Mouse (Mus musculus) hindbrain, embryonic 16.5 days (tissue): ENCODE results near the gene Dusp13. TPM values are rescaled to one million over a fixed set of nuclear protein-coding genes. Genes with fewer than 3 reads are reported as not detected.

Source experiments
- ATAC-seq: fragments of 200-750 bp; cut with Nextera tagmentation; 2 replicates; pipeline ENCODE4 v1.8.0; 2017; ENCODE audit warnings: moderate TSS enrichment, moderate library complexity
- H3K27ac ChIP-seq: fragments of 300-500 bp; sonication (generic); 2 replicates; pipeline ENCODE4 v1.5.1; 2014; ENCODE audit warnings: low read depth, mild to moderate bottlenecking, control low read depth, low read length, moderate library complexity
- H3K27me3 ChIP-seq: fragments of 300-500 bp; sonication (generic); replicated peaks from 2 replicates; pipeline ENCODE4 v1.6.1; 2014; ENCODE audit warnings: low read length; ENCODE audit not compliant: control insufficient read depth, insufficient read depth
- H3K36me3 ChIP-seq: fragments of 300-500 bp; sonication (generic); 2 replicates; pipeline ENCODE4 v1.6.1; 2014; ENCODE audit warnings: mild to moderate bottlenecking, low read length, moderate library complexity, mixed read lengths; ENCODE audit not compliant: control insufficient read depth, insufficient read depth
- H3K4me1 ChIP-seq: fragments of 300-500 bp; sonication (generic); 2 replicates; pipeline ENCODE4 v1.6.1; 2014; ENCODE audit warnings: low read depth, low read length; ENCODE audit not compliant: control insufficient read depth, insufficient read depth
- H3K4me2 ChIP-seq: fragments of 300-500 bp; sonication (generic); 2 replicates; pipeline ENCODE4 v1.6.1; 2014; ENCODE audit warnings: mild to moderate bottlenecking, low read length, control low read depth, moderate library complexity
- H3K4me3 ChIP-seq: fragments of 300-500 bp; sonication (generic); 2 replicates; pipeline ENCODE4 v1.5.1; 2014; ENCODE audit warnings: mild to moderate bottlenecking, low read length, control low read depth, moderate library complexity
- H3K9ac ChIP-seq: fragments of 300-500 bp; sonication (generic); 2 replicates; pipeline ENCODE4 v1.6.1; 2014; ENCODE audit warnings: low read depth, mild to moderate bottlenecking, control low read depth, low read length, moderate library complexity
- H3K9me3 ChIP-seq: fragments of 300-500 bp; sonication (generic); 2 replicates; pipeline ENCODE4 v1.6.1; 2014; ENCODE audit warnings: mild to moderate bottlenecking, low read length, moderate library complexity; ENCODE audit not compliant: control insufficient read depth
- WGBS: fragments of 180-500 bp; shearing (Covaris S2); extraction: QIAGEN DNeasy Blood & Tissue Kit; methylation state at CpG from one replicate; pipeline ENCODE4 v1.1.7; 2014; 5-methylcytosine and 5-hydroxymethylcytosine counted together
- polyA plus RNA-seq: library from polyadenylated mRNA; unstranded; fragments of >200 nt; fragmentation: Nextera tagmentation; extraction: Ambion mirVana; gene quantifications from 2 replicates; pipeline ENCODE4 v1.2.1, GENCODE M21; 2015

The Dusp13 gene
- polyA plus RNA-seq, 1 experiment from 2014 or later: not detected

DNA sequence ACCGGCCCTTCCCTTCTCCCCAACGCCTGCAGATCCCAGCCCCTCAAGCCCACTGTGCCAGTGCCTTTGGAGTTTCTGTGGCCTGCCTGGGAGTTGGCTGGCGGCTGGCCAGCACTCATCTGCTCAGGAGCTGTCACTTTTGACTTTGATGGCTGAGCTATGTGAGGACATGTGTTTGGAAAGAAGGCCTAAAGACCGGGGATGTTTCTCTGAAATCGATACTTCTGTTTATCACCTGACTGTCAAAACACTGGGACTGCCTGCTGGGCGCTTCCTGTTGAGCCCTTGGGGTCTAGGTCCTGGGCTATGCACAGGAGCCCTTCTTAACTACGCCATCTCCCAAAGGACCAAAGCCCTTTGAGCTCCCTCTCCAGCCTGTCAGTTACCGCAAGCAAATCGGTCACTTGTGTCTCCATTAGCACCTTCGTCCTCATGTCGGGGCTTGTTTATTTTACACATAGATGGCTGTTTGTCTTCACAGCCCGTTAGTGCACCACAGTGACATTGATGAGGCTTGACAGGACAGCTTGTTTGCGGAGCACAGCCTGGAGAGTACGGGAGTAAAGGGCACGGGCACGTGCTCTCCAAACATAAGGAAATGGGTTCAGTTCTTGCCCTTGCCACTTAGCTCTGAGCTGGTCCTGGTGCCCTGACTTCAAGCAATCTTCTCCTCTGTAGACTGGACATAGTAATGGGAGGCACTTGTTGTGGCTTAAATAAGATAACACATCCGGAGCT lies 31.2 kb downstream of the Dusp13 start:
- Histone ChIP-seq H3K4me1 (no peaks in the 10 kb centered on the region), H3K4me3 (no peak overlapping the region), H3K27me3 (no peaks in the 10 kb centered on the region), H3K9me3 (no peaks in the 10 kb centered on the region), H3K27ac (no peak overlapping the region), H3K9ac (no peak overlapping the region), H3K36me3 (no peaks in the 10 kb centered on the region), H3K4me2 (no peak overlapping the region)
- WGBS: 46% methylated on average over 17 of the region's 17 CpGs
- ATAC-seq: no peak

GRCm38 (mm10) chr14:21714486-21714885 lies 36.5 kb downstream of the Dusp13 start, which contains the start of gene Dupd1:
TSS of gene Dupd1 (minus strand) at chr14:21714576.
- Histone ChIP-seq H3K4me3 (no peak within 1 kb of the TSS), H3K27me3 (no peaks in the 10 kb centered on the region), H3K36me3 (no peaks in the 10 kb centered on the region), H3K9ac (no peak within 1 kb of the TSS), H3K4me2 (no peak within 1 kb of the TSS), H3K9me3 (no peaks in the 10 kb centered on the region), H3K4me1 (no peaks in the 10 kb centered on the region), H3K27ac (no peak within 1 kb of the TSS)
- no peak for ATAC-seq
- 63% methylated on average over 5 of the region's 5 CpGs for WGBS

DNA sequence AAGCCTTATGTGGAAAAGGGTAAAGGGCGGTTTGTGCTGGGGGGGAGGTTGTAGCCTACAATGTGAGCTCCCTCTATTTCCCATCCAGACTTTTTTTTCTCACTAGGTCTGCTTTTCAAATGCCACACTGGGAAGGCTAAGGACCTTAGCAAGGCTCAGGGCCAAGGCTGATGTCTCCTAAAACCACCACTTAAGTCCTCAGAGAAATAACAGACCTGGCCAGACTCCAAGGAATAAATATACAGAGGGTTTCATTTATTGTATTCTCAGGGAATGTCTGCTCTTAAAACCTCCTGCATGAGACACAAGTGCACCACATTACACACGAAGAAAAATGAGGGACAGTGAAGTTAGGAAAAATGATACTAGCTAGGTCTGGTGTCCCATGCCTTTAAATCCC lies 39.8 kb downstream of the Dusp13 start:
- no peak overlapping the region for H3K27ac ChIP-seq
- no peaks in the 10 kb centered on the region for H3K27me3 ChIP-seq
- H3K4me3 ChIP-seq: no peak overlapping the region
- 79% methylated on average over 2 of the region's 2 CpGs for WGBS
- H3K4me1 ChIP-seq: peaks cover 7% of the 10 kb centered on the region; the same call in 1 of the 2 replicates
- H3K4me2 ChIP-seq: no peak overlapping the region
- no peak overlapping the region for H3K9ac ChIP-seq
- no peak for ATAC-seq
- no peaks in the 10 kb centered on the region for H3K36me3 ChIP-seq
- H3K9me3 ChIP-seq: no peaks in the 10 kb centered on the region

GRCm38 (mm10) chr14:21709545-21709944 lies 41.4 kb downstream of the Dusp13 start:
- Histone ChIP-seq H3K27ac (no peak overlapping the region), H3K9me3 (no peaks in the 10 kb centered on the region), H3K27me3 (no peaks in the 10 kb centered on the region), H3K4me3 (no peak overlapping the region), H3K4me2 (no peak overlapping the region), H3K9ac (no peak overlapping the region), H3K36me3 (no peaks in the 10 kb centered on the region), H3K4me1 (peaks cover 7% of the 10 kb centered on the region; the same call in 1 of the 2 replicates)
- no peak for ATAC-seq
- WGBS: 62% methylated on average over 2 of the region's 2 CpGs

DNA sequence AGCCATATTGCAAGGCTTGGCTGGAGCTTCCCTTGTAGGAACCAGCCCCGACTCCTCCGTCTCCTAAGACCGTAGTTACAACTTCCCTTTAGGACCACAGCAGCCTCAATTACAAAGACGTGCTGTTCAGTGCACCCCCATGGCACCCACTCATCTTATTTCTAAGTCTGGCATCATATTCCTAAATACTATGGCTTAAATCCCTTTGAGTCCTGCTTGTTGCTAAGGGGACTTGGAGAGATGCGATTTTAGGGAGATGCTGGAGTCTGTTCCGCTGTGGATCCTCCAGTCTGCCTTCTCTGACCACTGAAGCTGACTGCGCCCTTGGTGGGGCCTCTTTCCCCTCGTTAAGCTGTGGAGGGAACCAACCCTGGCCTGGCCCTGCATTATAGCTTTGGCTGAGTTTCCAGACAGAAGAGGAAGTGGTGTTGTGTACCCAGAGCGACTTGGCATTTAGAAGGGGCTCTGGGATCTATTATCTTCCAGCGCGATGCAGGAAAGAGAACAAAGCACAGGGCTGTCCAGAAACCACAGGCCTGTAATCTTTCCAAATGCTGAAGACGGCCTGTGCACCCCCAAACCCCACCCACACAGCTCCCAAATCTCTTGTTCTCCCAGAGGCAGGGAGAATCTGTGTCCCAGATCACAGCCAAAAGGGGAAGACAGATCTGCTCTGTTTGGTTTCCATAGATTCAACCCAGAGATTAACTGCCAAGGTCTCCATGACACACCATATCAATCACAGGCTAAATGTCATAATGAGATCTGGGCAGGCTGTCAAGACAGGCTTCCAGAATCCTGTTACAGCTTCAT lies 44.0 kb downstream of the Dusp13 start:
- no peak overlapping the region for H3K4me2 ChIP-seq
- no peaks in the 10 kb centered on the region for H3K27me3 ChIP-seq
- no peak overlapping the region for H3K4me3 ChIP-seq
- peaks cover 7% of the 10 kb centered on the region; the same call in 1 of the 2 replicates for H3K4me1 ChIP-seq
- WGBS: 43% methylated on average over 12 of the region's 12 CpGs
- no peaks in the 10 kb centered on the region for H3K9me3 ChIP-seq
- no peak overlapping the region; the same call in 1 of the 2 replicates for H3K9ac ChIP-seq
- no peaks in the 10 kb centered on the region for H3K36me3 ChIP-seq
- peak; percentile 88 for ATAC-seq
- H3K27ac ChIP-seq: peak overlapping the region; percentile 78

DNA sequence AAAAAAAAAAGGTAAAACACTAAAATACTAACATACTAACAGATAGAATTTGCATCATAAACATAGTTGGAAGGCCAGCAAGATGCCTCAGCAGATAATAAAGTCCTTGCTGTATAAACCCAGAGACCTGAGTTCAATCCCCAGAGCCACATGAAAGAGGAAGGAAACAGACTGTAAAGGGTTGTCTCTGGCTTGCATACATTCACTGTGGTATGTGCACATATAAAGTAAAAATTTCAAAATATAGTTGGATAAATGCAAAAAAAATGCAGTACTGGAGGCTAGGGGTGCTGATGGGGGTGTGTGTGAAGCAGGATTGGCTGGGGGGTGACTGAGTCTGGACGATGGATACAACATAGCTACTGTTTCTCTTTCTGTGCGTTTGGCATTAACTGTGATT lies 45.5 kb downstream of the Dusp13 start:
- Histone ChIP-seq H3K4me3 (no peak overlapping the region), H3K27me3 (no peaks in the 10 kb centered on the region), H3K4me2 (no peak overlapping the region), H3K36me3 (no peaks in the 10 kb centered on the region), H3K27ac (no peak overlapping the region), H3K9me3 (no peaks in the 10 kb centered on the region), H3K4me1 (peaks cover 7% of the 10 kb centered on the region; the same call in 1 of the 2 replicates), H3K9ac (no peak overlapping the region)
- 89% methylated on average over 2 of the region's 2 CpGs for WGBS
- ATAC-seq: no peak

DNA sequence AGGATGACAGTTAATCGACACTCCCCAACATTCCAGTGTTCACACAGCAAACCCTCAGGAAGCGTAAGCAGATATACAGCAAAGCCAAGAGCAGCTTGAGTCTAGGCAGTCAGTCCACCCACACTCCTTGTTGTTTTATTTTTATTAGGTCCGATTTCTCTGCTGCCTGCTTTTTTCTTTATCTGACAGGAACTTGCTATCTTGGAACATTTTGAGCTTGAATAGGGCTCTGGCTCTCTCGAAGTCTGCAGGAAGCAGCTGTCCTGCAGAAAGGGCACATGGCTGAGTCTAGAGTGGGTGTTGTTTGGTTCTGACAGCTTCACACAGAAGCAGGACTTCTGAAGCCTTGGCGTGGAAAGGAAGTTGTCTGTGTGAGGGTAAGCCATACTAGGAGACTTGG lies 47.7 kb downstream of the Dusp13 start:
- H3K4me2 ChIP-seq: no peak overlapping the region
- no peak overlapping the region for H3K9ac ChIP-seq
- H3K27ac ChIP-seq: no peak overlapping the region
- no peak overlapping the region for H3K4me3 ChIP-seq
- 66% methylated on average over 5 of the region's 5 CpGs for WGBS
- H3K4me1 ChIP-seq: peaks cover 7% of the 10 kb centered on the region; the same call in 1 of the 2 replicates
- H3K9me3 ChIP-seq: no peaks in the 10 kb centered on the region
- H3K36me3 ChIP-seq: no peaks in the 10 kb centered on the region
- no peaks in the 10 kb centered on the region for H3K27me3 ChIP-seq
- no peak for ATAC-seq

DNA sequence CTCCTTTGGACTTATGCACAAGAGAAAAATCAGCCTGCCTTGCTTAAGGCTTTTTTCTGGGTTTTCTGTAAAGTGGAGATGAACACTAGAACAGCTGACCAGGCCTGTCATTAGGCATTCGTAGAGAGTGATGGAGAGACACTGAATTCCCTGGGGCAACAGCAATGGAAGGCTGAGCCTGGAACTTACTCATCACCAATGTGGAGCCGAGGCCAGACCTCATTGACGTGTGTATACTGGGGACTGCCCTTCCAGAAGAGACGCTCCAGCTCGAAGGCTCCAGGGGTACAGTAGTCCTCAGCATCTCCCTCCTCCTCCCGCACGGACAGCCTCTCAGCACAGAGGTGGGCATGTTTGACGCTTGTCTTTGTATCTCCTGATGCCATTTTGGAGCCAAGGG lies 48.3 kb downstream of the Dusp13 start:
- Histone ChIP-seq H3K27me3 (no peaks in the 10 kb centered on the region), H3K4me1 (peaks cover 7% of the 10 kb centered on the region; the same call in 1 of the 2 replicates), H3K9ac (no peak overlapping the region), H3K4me3 (no peak overlapping the region), H3K27ac (no peak overlapping the region), H3K36me3 (no peaks in the 10 kb centered on the region), H3K9me3 (no peaks in the 10 kb centered on the region), H3K4me2 (no peak overlapping the region)
- 86% methylated on average over 8 of the region's 8 CpGs for whole genome bisulfite sequencing
- ATAC-seq: no peak

- Histone ChIP-seq H3K9me3 (no peaks in the 10 kb centered on the region), H3K9ac (no peak overlapping the region), H3K36me3 (no peaks in the 10 kb centered on the region), H3K4me1 (no peaks in the 10 kb centered on the region), H3K4me2 (no peak overlapping the region), H3K27ac (no peak overlapping the region), H3K27me3 (no peaks in the 10 kb centered on the region), H3K4me3 (no peak overlapping the region)
- WGBS: 75% methylated on average over 7 of the region's 7 CpGs
- ATAC-seq: no peak
Observed at GRCm38 (mm10) chr14:21696186-21696830, 54.7 kb downstream of the Dusp13 start.
